Mouse (Mus musculus): ENCODE data around the gene Kctd4. TPM values are rescaled to one million over a fixed set of nuclear protein-coding genes. Genes with fewer than 3 reads are reported as not detected.
"Not testable (repeated sequence)": the region's sequence is repeated elsewhere in the genome, so short reads cannot be mapped to it uniquely, and the experiment has no call there.

Kctd4 gene
- total RNA-seq (2014; rRNA removed; ENCODE audit: low replicate concordance) (not detected in 2 replicates), polyA plus RNA-seq (2015; fragmentation: Nextera tagmentation; extraction: Ambion mirVana) (0.07 and 0.11 TPM in 2 replicates)

DNA sequence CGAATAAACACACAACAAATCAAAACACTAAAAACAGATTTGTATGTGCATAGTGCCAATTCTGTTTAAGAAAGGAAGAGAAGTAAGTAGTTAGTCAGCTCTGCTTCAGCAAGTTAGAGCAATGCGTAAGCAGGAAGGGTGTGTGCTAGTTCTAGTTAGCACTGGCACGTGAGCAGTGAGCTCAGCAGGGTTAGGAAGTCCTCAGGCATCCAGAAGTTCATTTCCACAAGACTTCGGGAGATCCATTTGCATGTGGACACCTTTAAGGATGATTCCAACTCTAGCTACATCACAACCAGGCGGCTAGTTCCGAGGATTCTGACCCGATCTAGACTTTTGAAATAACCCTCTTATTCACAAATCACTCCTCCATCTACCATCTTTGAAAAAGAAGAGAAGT, at the start of gene Kctd4:
Gene Kctd4, plus strand, starts transcription at position 244 of the 400 bp plus-strand sequence.
- H3K36me3 ChIP-seq (replicated peaks; ENCODE audit: control insufficient read depth, insufficient read depth, low read length) = no peaks in the 10 kb centered on the region
- no peak within 1 kb of the TSS for H3K4me2 ChIP-seq (ENCODE audit: low read depth, low read length)
- H3K4me1 ChIP-seq (ENCODE audit: control insufficient read depth, insufficient read depth) = no peaks in the 10 kb centered on the region
- TF ChIP-seq CTCF (IDR thresholded peaks at IDR 0.05; ENCODE audit: low read depth) (no peak), EP300 (IDR thresholded peaks at IDR 0.05; ENCODE audit: low read depth) (no peak)
- H3K4me3 ChIP-seq (ENCODE audit: low read depth, low read length) = no peak within 1 kb of the TSS
- no peak within 1 kb of the TSS for H3K9ac ChIP-seq (replicated peaks; ENCODE audit: low read depth, low read length)
- H3K27ac ChIP-seq (ENCODE audit: low read depth) = no peak within 1 kb of the TSS
- no peaks in the 10 kb centered on the region for H3K27me3 ChIP-seq (ENCODE audit: control insufficient read depth, insufficient read depth, low read length)
- DNase-seq (ENCODE audit: low spot score) = no peak
- H3K9me3 ChIP-seq (replicated peaks; ENCODE audit: control insufficient read depth, low read length) = no peaks in the 10 kb centered on the region
- 85% methylated on average over 7 of the region's 7 CpGs for WGBS
- no peak for ATAC-seq (ENCODE audit: insufficient read depth, low read depth)

DNA sequence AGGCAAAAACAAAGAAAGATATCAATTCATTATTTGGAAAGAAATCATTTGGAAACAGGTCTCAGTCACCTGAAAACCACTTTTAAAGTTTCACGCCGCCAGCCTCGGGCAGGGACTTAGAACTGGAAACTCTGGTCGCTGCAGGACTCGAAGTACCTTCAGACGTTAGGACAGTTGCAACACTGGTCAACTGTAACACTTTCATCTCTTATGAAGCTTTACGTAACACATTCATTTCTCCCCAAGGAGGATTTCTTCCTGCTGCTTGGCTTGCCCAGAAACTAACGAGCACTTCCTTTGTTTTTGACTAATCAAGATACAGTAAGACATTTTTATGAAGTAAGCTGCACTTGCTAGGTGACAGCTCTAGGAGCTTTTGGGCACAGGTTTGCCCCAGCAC, 47.9 kb upstream of the Kctd4 start:
- H3K27me3 ChIP-seq (ENCODE audit: control insufficient read depth, insufficient read depth, low read length) = no peaks in the 10 kb centered on the region
- no peak overlapping the region for H3K4me2 ChIP-seq (ENCODE audit: low read depth, low read length)
- H3K4me1 ChIP-seq (ENCODE audit: control insufficient read depth, insufficient read depth) = no peaks in the 10 kb centered on the region
- no peak overlapping the region for H3K27ac ChIP-seq (ENCODE audit: low read depth)
- H3K9me3 ChIP-seq (replicated peaks; ENCODE audit: control insufficient read depth, low read length) = no peaks in the 10 kb centered on the region
- no peak for ATAC-seq (ENCODE audit: insufficient read depth, low read depth)
- no peak overlapping the region for H3K4me3 ChIP-seq (ENCODE audit: low read depth, low read length)
- DNase-seq (ENCODE audit: low spot score) = no peak
- TF ChIP-seq EP300 (IDR thresholded peaks at IDR 0.05; ENCODE audit: low read depth) = no peak
- no peak for TF ChIP-seq CTCF (IDR thresholded peaks at IDR 0.05; ENCODE audit: low read depth)
- WGBS = 92% methylated on average over 8 of the region's 8 CpGs
- no peak overlapping the region for H3K9ac ChIP-seq (replicated peaks; ENCODE audit: low read depth, low read length)
- peaks cover 24% of the 10 kb centered on the region for H3K36me3 ChIP-seq (replicated peaks; ENCODE audit: control insufficient read depth, insufficient read depth, low read length)

DNA sequence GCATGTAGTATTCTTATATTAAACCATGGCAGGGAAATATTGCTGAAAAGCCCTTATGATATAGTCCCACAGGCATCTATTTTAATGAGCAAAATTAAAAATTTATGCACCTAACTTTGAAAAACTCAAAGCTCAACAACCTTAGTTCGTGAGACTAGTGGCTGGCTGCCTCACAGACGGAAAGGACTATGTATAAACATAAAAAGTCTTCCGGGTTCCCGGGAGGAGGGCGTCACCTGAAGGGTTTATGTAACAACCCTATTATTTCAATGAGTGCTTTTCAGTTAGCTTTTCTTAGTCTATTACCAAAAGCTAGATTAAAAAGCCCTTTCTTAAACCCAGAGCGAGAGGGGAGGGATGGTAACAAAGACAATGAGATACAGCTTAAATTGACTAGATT, 42.8 kb upstream of the Kctd4 start:
- no peaks in the 10 kb centered on the region for H3K4me1 ChIP-seq (ENCODE audit: control insufficient read depth, insufficient read depth)
- 0 out of 2 replicates have a peak, but pooled peaks cover under 1% of the 10 kb centered on the region for H3K36me3 ChIP-seq (replicated peaks; ENCODE audit: control insufficient read depth, insufficient read depth, low read length)
- H3K9ac ChIP-seq (replicated peaks; ENCODE audit: low read depth, low read length) = no peak overlapping the region
- no peaks in the 10 kb centered on the region for H3K27me3 ChIP-seq (ENCODE audit: control insufficient read depth, insufficient read depth, low read length)
- WGBS = 90% methylated on average over 6 of the region's 6 CpGs
- DNase-seq (ENCODE audit: low spot score) = no peak
- no peak overlapping the region for H3K4me2 ChIP-seq (ENCODE audit: low read depth, low read length)
- TF ChIP-seq EP300 (IDR thresholded peaks at IDR 0.05; ENCODE audit: low read depth) (no peak), CTCF (IDR thresholded peaks at IDR 0.05; ENCODE audit: low read depth) (no peak)
- H3K27ac ChIP-seq (ENCODE audit: low read depth) = no peak overlapping the region
- ATAC-seq (ENCODE audit: insufficient read depth, low read depth) = no peak
- H3K9me3 ChIP-seq (replicated peaks; ENCODE audit: control insufficient read depth, low read length) = no peaks in the 10 kb centered on the region
- H3K4me3 ChIP-seq (ENCODE audit: low read depth, low read length) = no peak overlapping the region

DNA sequence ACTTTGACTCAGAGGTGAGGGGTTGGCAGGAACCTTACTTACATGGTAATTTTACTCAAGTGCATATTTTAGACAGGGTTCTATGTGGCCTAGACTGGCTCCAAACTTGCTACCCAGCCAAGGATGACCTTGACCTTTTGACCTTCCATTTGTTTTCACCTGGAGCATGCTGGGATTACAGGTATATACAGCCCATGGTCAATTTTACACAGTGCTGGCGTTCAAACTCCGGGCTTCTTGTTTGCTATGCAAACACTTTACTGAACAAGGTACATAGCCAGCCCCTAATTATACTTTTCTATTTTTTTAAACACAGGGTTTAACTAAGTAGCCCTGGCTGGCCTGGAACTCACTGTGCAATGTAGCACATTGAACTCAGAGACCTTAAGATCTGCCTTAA, 42.1 kb upstream of the Kctd4 start:
- H3K27ac ChIP-seq (ENCODE audit: low read depth) = no peak overlapping the region
- H3K36me3 ChIP-seq (replicated peaks; ENCODE audit: control insufficient read depth, insufficient read depth, low read length) = no peaks in the 10 kb centered on the region
- no peak overlapping the region for H3K4me3 ChIP-seq (ENCODE audit: low read depth, low read length)
- TF ChIP-seq CTCF (IDR thresholded peaks at IDR 0.05; ENCODE audit: low read depth) (no peak), EP300 (IDR thresholded peaks at IDR 0.05; ENCODE audit: low read depth) (no peak)
- no peak overlapping the region for H3K9ac ChIP-seq (replicated peaks; ENCODE audit: low read depth, low read length)
- ATAC-seq (ENCODE audit: insufficient read depth, low read depth) (no peak), DNase-seq (ENCODE audit: low spot score) (no peak)
- 89% methylated on average over 2 of the region's 2 CpGs for WGBS
- H3K4me2 ChIP-seq (ENCODE audit: low read depth, low read length) = no peak overlapping the region
- H3K27me3 ChIP-seq (ENCODE audit: control insufficient read depth, insufficient read depth, low read length) = no peaks in the 10 kb centered on the region
- no peaks in the 10 kb centered on the region for H3K4me1 ChIP-seq (ENCODE audit: control insufficient read depth, insufficient read depth)
- H3K9me3 ChIP-seq (replicated peaks; ENCODE audit: control insufficient read depth, low read length) = no peaks in the 10 kb centered on the region

DNA sequence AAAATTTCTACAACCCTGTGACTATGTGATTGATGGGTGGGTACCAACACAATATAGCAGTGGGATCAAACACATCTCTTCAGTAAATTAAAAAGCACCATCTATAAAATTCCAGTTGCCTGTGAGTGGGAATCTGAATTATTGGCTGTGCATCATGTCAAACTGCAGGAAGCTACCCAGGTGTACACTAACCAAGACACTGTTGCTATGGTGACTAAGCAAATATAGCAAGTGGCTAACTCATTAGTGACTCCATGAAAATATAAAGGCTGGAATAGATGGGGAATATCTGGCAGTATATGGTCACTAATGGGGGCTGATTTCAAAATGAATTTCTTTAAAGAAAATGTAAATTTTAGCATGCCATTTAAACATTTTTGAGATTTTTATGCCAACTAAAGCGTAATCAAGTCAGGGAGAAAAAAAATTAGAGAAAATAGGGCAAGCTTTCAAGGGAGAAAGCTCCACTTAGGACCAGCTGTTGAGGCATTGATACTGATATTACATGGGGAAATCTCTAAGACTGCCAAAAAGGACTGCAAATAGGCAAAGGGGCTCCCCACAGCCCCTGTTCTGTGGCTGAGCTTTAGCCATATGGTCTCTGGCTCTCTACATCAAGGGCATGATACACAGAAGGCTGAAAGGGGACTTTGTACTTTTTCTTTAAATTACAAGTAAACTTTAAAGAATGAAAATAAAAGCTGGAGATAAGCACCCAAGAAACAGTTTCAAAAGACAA, 31.3 kb upstream of the Kctd4 start:
- Histone ChIP-seq H3K4me3 (ENCODE audit: low read depth, low read length) (no peak overlapping the region), H3K27me3 (ENCODE audit: control insufficient read depth, insufficient read depth, low read length) (no peaks in the 10 kb centered on the region), H3K9ac (replicated peaks; ENCODE audit: low read depth, low read length) (no peak overlapping the region), H3K4me1 (ENCODE audit: control insufficient read depth, insufficient read depth) (no peaks in the 10 kb centered on the region), H3K36me3 (replicated peaks; ENCODE audit: control insufficient read depth, insufficient read depth, low read length) (no peaks in the 10 kb centered on the region), H3K27ac (ENCODE audit: low read depth) (no peak overlapping the region), H3K9me3 (replicated peaks; ENCODE audit: control insufficient read depth, low read length) (no peaks in the 10 kb centered on the region), H3K4me2 (ENCODE audit: low read depth, low read length) (no peak overlapping the region)
- TF ChIP-seq EP300 (IDR thresholded peaks at IDR 0.05; ENCODE audit: low read depth) = no peak
- TF ChIP-seq CTCF (IDR thresholded peaks at IDR 0.05; ENCODE audit: low read depth) = no peak
- DNase-seq (ENCODE audit: low spot score) (no peak), ATAC-seq (ENCODE audit: insufficient read depth, low read depth) (no peak)
- WGBS = 97% methylated on average over 1 of the region's 1 CpGs

DNA sequence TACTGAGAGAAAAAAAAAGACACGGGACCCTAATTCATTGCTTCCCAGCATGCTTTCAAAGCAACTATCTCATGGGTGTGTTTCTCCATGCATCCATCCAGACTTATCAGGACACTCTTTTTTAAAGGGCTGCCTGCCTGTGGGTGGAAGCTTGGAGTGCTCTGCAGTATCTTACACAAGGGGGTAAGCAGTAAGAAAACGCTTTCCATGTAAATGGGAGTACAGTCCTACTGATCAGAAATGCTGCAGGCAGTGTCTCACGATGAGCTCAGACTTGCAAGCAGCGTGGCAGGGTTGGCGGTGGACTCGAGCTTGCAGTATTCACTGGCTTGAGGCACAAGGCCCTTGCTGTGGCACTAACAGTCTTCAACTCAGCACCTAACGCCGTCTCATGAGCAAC, 25.1 kb upstream of the Kctd4 start:
- DNase-seq (ENCODE audit: low spot score); H3K27me3 ChIP-seq (ENCODE audit: control insufficient read depth, insufficient read depth, low read length); H3K9me3 ChIP-seq (replicated peaks; ENCODE audit: control insufficient read depth, low read length); ATAC-seq (ENCODE audit: insufficient read depth, low read depth); H3K36me3 ChIP-seq (replicated peaks; ENCODE audit: control insufficient read depth, insufficient read depth, low read length); H3K9ac ChIP-seq (replicated peaks; ENCODE audit: low read depth, low read length); H3K4me1 ChIP-seq (ENCODE audit: control insufficient read depth, insufficient read depth); H3K4me3 ChIP-seq (ENCODE audit: low read depth, low read length); H3K4me2 ChIP-seq (ENCODE audit: low read depth, low read length); H3K27ac ChIP-seq (ENCODE audit: low read depth): not testable (repeated sequence)
- 87% methylated on average over 8 of the region's 8 CpGs for WGBS

All from heart, postnatal 0 days (tissue).